Mouse (Mus musculus): ENCODE results near the gene Prkaa1.

GRCm38 (mm10) chr15:5157386-5157785 lies 13.7 kb downstream of the Prkaa1 start:
- no peak for TF ChIP-seq CTCF (IDR thresholded peaks at IDR 0.05; ENCODE audit: low read depth, low read length)
- no peak for TF ChIP-seq GATA1 (IDR thresholded peaks at IDR 0.05; ENCODE audit: borderline replicate concordance, low read length)
- no peak for TF ChIP-seq TAL1 (conservative IDR thresholded peaks at IDR 0.05; ENCODE audit: low read depth, low read length)
